Mouse (Mus musculus) liver, embryonic 14.5 days (tissue): Measurements from ENCODE around the gene Bphl. TPM values are rescaled to one million over a fixed set of nuclear protein-coding genes. Genes with fewer than 3 reads are reported as not detected.

Experiments
- ATAC-seq: fragments of 200-750 bp; cut with Nextera tagmentation; 2 replicates; pipeline ENCODE4 v1.8.0; 2017; ENCODE audit warnings: moderate number of reproducible peaks, mild to moderate bottlenecking, moderate library complexity; ENCODE audit not compliant: insufficient read depth
- DNase-seq, 3 experiments: peaks; one replicate each; pipeline ENCODE4 v3.0.0-alpha.2; 2012 to 2013; ENCODE audit warnings: low read depth in 3 of 3, low spot score in 3 of 3
- H3K27ac ChIP-seq: fragments of 300-500 bp; sonication (generic); 2 replicates; pipeline ENCODE4 v1.5.1; 2014; ENCODE audit warnings: moderate library complexity, mild to moderate bottlenecking, control low read depth, inconsistent platforms
- H3K27me3 ChIP-seq: fragments of 300-500 bp; sonication (generic); 2 replicates; pipeline ENCODE4 v1.6.1; 2014; ENCODE audit warnings: mild to moderate bottlenecking, low read length, moderate library complexity; ENCODE audit not compliant: control insufficient read depth, insufficient read depth
- H3K36me3 ChIP-seq: fragments of 300-500 bp; sonication (generic); replicated peaks from 2 replicates; pipeline ENCODE4 v1.6.1; 2014; ENCODE audit warnings: low read depth; ENCODE audit not compliant: control insufficient read depth, insufficient read depth
- H3K4me1 ChIP-seq, 2 experiments: fragments of 200-500 bp in 1 of 2; fragments of 300-500 bp in 1 of 2; sonication (generic) in 1 of 2; replicated peaks; 2 replicates each; pipeline ENCODE4 v1.6.1; 2012 to 2014; ENCODE audit warnings: antibody characterized with exemption in 1 of 2, inconsistent platforms in 1 of 2, low read length in 1 of 2; ENCODE audit not compliant: control insufficient read depth in 2 of 2, insufficient read depth in 2 of 2
- H3K4me2 ChIP-seq: fragments of 300-500 bp; sonication (generic); 2 replicates; pipeline ENCODE4 v1.6.1; 2014; ENCODE audit warnings: low read depth, mild to moderate bottlenecking, control low read depth, moderate library complexity
- H3K4me3 ChIP-seq, 2 experiments: fragments of 200-500 bp in 1 of 2; fragments of 300-500 bp in 1 of 2; sonication (generic) in 1 of 2; 2 replicates each; pipeline ENCODE4 v1.5.1; 2012 to 2014; ENCODE audit warnings: low read depth in 2 of 2, low read length in 2 of 2, mild to moderate bottlenecking in 2 of 2, control low read depth in 1 of 2, inconsistent platforms in 1 of 2, moderate library complexity in 1 of 2; ENCODE audit not compliant: insufficient read depth in 1 of 2
- H3K9ac ChIP-seq: fragments of 300-500 bp; sonication (generic); replicated peaks from 2 replicates; pipeline ENCODE4 v1.6.1; 2014; ENCODE audit warnings: mild to moderate bottlenecking, control low read depth, moderate library complexity
- H3K9me3 ChIP-seq: fragments of 300-500 bp; sonication (generic); 2 replicates; pipeline ENCODE4 v1.6.1; 2016; ENCODE audit warnings: low read length, mixed read lengths; ENCODE audit not compliant: control insufficient read depth
- CTCF ChIP-seq: IDR thresholded peaks from 2 replicates; pipeline ENCODE4 v1.5.1; 2016; ENCODE audit warnings: antibody characterized with exemption, low read depth, control low read depth
- EP300 ChIP-seq: IDR thresholded peaks from 2 replicates; pipeline ENCODE4 v1.6.1; 2016; ENCODE audit warnings: antibody characterized with exemption, low read depth
- WGBS: fragments of 180-500 bp; shearing (Covaris S2); extraction: QIAGEN DNeasy Blood & Tissue Kit; methylation state at CpG from one replicate; pipeline ENCODE4 v1.1.7; 2014; ENCODE audit not compliant: insufficient replicate concordance; 5-methylcytosine and 5-hydroxymethylcytosine counted together
- polyA plus RNA-seq, 2 experiments: library from polyadenylated mRNA; depleted of rRNA in 1 of 2; stranded (reverse) in 1 of 2; unstranded in 1 of 2; fragments of >200 nt; fragmentation: Nextera tagmentation in 1 of 2; extraction: Ambion mirVana in 1 of 2; gene quantifications; 2 replicates each; pipeline versions ENCODE4 v1.2.1 to v1.2.3; 2012 to 2014

Gene Bphl
- polyA plus RNA-seq, 2 experiments = 21.9 to 36.6 TPM

GRCm38 (mm10) chr13:34032041-34032440 is 5.4 kb upstream of the Bphl start:
- 38% methylated on average over 2 of the region's 2 CpGs for WGBS
- H3K9me3 ChIP-seq = no peaks in the 10 kb centered on the region
- no peak overlapping the region for H3K4me2 ChIP-seq
- no peak for DNase-seq
- H3K4me3 ChIP-seq = no peak overlapping the region
- peaks cover 19% of the 10 kb centered on the region for H3K36me3 ChIP-seq
- ATAC-seq = peak; percentile 31; the same call in 1 of the 2 replicates
- no peak overlapping the region for H3K9ac ChIP-seq
- no peaks in the 10 kb centered on the region for H3K27me3 ChIP-seq
- peaks cover 0 to 10% of the 10 kb centered on the region in 2 experiments; a peak in 2 of 4 replicates for H3K4me1 ChIP-seq
- TF ChIP-seq EP300 = no peak
- no peak for TF ChIP-seq CTCF
- H3K27ac ChIP-seq = no peak overlapping the region

DNA sequence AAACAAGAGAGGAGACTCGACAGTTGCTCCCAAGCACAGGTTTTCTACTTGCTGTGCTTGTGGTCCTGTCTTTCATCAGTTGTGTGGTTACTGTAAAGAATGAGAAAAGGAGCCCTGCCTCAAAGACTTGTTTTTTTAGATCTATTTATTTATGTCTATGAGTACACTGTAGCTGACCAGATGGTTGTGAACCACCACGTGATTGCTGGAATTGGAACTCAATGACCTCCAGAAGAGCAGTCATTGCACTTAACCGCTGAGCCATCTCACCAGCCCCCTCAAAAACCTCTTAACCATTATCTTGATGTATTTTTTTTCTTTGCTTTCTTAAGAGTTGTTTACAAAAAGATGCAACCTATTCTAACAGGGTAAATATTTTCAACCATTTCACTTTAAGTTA is 2.0 kb upstream of the Bphl start:
- H3K9ac ChIP-seq = no peak overlapping the region
- peaks cover 2 to 18% of the 10 kb centered on the region in 2 experiments; a peak in 3 of 4 replicates for H3K4me1 ChIP-seq
- DNase-seq = no peak
- WGBS = 66% methylated on average over 3 of the region's 3 CpGs
- H3K27me3 ChIP-seq = no peaks in the 10 kb centered on the region
- H3K27ac ChIP-seq = no peak overlapping the region
- no peaks in the 10 kb centered on the region for H3K9me3 ChIP-seq
- H3K36me3 ChIP-seq = peaks cover 13% of the 10 kb centered on the region
- ATAC-seq = no peak
- H3K4me2 ChIP-seq = no peak overlapping the region
- no peak for TF ChIP-seq CTCF
- TF ChIP-seq EP300 = no peak
- H3K4me3 ChIP-seq = no peak overlapping the region

DNA sequence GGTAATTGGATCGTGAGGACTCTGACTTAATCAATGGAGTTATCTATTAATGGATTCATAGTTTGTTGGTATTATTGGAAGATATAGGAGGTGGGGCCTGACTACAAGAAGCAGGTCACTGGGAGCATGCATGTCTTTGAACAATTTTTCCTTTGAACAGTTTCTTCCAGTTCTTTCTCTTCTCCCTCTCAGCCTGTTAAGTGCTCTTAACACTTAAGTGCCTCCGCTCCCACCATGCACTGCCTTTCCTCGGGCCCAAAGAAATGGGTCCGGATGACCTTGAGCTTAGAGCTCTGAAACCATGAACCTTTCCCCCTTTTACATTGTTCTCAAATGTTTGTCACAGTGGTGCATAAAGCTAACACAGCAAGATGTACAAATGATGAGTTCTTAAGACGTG is 671 bp upstream of the Bphl start:
- H3K4me2 ChIP-seq = no peak overlapping the region

GRCm38 (mm10) chr13:34038056-34038432 is 647 bp downstream of the Bphl start:
- ATAC-seq = no peak
- Histone ChIP-seq H3K9me3 (no peaks in the 10 kb centered on the region), H3K4me3 (peak overlapping the region; percentile 74 to 79), H3K4me2 (peak overlapping the region; percentile 81), H3K4me1 (peaks cover 2 to 11% of the 10 kb centered on the region in 2 experiments; a peak in 3 of 4 replicates), H3K27me3 (no peaks in the 10 kb centered on the region), H3K27ac (no peak overlapping the region; the same call in 1 of the 2 replicates), H3K36me3 (peaks cover 7% of the 10 kb centered on the region), H3K9ac (peak overlapping the region; percentile 91)
- 38% methylated on average over 5 of the region's 5 CpGs for WGBS
- TF ChIP-seq EP300 (no peak), CTCF (no peak)
- DNase-seq = no peak

More for the DNA sequence above, 671 bp upstream of the Bphl start:
- H3K4me1 ChIP-seq = peaks cover 2 to 15% of the 10 kb centered on the region in 2 experiments; a peak in 3 of 4 replicates
- H3K27me3 ChIP-seq = no peaks in the 10 kb centered on the region
- H3K27ac ChIP-seq = no peak overlapping the region; the same call in 1 of the 2 replicates
- DNase-seq (no peak), ATAC-seq (no peak)
- no peak overlapping the region for H3K4me3 ChIP-seq
- no peak for TF ChIP-seq CTCF
- no peak for TF ChIP-seq EP300
- peaks cover 13% of the 10 kb centered on the region for H3K36me3 ChIP-seq
- no peak overlapping the region for H3K9ac ChIP-seq
- H3K9me3 ChIP-seq = no peaks in the 10 kb centered on the region
- WGBS = 75% methylated on average over 5 of the region's 5 CpGs

DNA sequence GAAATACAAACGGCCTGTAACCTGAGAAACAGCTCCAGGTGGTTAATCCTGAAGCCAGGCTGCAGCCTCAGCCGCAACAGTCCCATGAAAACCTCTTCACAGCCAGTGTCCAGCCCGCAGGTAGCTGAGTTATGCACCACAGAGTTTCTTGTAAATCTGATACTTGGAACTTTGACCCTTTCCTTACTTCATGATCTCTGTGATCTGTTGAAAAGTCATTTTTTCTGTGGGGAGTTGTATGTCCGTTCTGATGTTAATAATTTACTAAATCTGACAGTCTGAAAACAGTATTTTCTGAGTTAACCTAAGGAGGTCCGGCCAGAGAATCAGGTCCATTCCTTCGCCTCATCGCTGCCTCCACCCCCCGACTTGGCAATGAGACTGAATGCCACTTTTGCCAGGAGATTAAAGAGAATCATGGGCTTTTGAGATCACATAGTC is 1.5 kb downstream of the Bphl start:
- whole genome bisulfite sequencing = 62% methylated on average over 8 of the region's 8 CpGs
- Histone ChIP-seq H3K27ac (no peak overlapping the region), H3K4me2 (peak overlapping the region; percentile 81; the same call in 1 of the 2 replicates), H3K27me3 (no peaks in the 10 kb centered on the region), H3K36me3 (no peaks in the 10 kb centered on the region; the same call in 1 of the 2 replicates), H3K9me3 (no peaks in the 10 kb centered on the region), H3K9ac (no peak overlapping the region), H3K4me3 (no peak overlapping the region), H3K4me1 (peaks cover 3 to 14% of the 10 kb centered on the region in 2 experiments; a peak in 3 of 4 replicates)
- DNase-seq = no peak
- ATAC-seq = no peak
- no peak for TF ChIP-seq EP300
- TF ChIP-seq CTCF = no peak
